Mouse (Mus musculus): Measurements from ENCODE around the gene Vta1. TPM values are rescaled to one million over a fixed set of nuclear protein-coding genes. Genes with fewer than 3 reads are reported as not detected.
A peak's percentile ranks its signal among the peaks of the same experiment; 100 is the strongest.

Gene Vta1
- polyA plus RNA-seq (2012; ENCODE audit: insufficient read depth, insufficient read length, missing spikeins) = 54.2 and 57.3 TPM in 2 replicates

DNA sequence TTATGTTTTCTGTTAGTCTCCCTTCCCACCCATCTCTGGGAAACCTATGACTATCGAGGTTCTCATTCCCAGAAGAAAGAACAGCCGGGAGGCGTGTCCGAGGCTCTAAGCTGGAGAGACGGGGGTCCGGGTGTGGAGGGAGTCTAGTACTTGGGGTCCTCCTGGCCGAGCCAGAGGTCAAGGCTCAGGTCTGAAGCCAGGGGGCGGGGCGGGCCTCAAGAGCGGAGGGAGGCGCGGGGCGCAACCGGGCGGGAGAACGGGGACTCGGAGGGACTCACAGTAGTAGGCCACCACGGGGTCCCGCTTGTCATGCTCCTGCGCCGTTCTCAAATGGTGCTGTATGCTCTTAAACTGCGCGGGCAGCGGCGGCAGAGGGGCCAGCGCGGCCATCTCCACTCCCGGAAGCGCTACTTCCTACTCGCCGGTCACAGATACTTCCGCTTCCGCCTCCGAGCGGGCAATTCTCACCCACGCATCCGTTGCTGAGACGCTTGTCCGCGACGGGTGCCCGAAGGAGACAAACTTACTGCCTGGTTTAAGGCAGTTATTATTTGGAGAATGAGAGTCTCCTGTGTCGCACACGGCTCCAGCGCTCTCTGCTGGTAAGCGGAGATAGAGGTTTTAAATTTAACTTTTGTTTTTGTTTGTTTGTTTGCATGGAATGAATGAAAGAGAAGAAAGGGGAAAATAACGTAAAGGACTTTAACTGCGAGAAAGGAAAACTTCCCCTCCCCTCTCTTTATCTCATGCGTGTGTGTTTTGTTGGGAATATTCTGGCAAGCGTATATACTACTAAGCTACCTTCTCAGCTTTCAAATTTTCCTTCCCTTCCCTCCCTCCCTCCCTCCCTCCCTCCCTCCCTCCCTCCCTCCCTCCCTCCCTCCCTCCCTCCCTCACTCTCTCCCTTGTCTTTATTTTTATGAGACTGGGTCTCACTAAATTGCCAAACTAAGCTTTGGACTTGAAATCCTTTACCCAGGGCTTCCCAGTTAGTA is at the start of gene Vta1, which contains the start of gene Nmbr:
Gene Vta1, minus strand, starts transcription at position 489 of the 995 bp plus-strand sequence.
Gene Nmbr, plus strand, starts transcription at position 520 of the 995 bp plus-strand sequence.
- TF ChIP-seq CTCF (IDR thresholded peaks at IDR 0.05; ENCODE audit: low read depth, low read length) (peak; percentile 86), POLR2A (IDR thresholded peaks at IDR 0.05; ENCODE audit: borderline replicate concordance, low read depth, low read length) (no peak)
- Histone ChIP-seq H3K27ac (ENCODE audit: insufficient read depth, low read depth, low read length) (peak within 1 kb of the TSS; percentile 42), H3K4me1 (ENCODE audit: control insufficient read depth, insufficient read depth, low read length) (peaks cover 10% of the 10 kb centered on the region), H3K4me3 (ENCODE audit: insufficient read depth, low read length) (peak within 1 kb of the TSS; percentile 98)

- no peak for TF ChIP-seq POLR2A (IDR thresholded peaks at IDR 0.05; ENCODE audit: borderline replicate concordance, low read depth, low read length)
- no peak for TF ChIP-seq CTCF (IDR thresholded peaks at IDR 0.05; ENCODE audit: low read depth, low read length)
- H3K27ac ChIP-seq (ENCODE audit: insufficient read depth, low read depth, low read length) = no peak overlapping the region
- H3K4me3 ChIP-seq (ENCODE audit: insufficient read depth, low read length) = no peak overlapping the region
- no peaks in the 10 kb centered on the region for H3K4me1 ChIP-seq (ENCODE audit: control insufficient read depth, insufficient read depth, low read length)
These were observed 28.9 kb upstream of the Vta1 start for GRCm38 (mm10) chr10:14734285-14734684.

GRCm38 (mm10) chr10:14725671-14726070 is 20.3 kb upstream of the Vta1 start:
- no peak overlapping the region for H3K4me3 ChIP-seq (ENCODE audit: insufficient read depth, low read length)
- no peak overlapping the region for H3K27ac ChIP-seq (ENCODE audit: insufficient read depth, low read depth, low read length)
- no peaks in the 10 kb centered on the region for H3K4me1 ChIP-seq (ENCODE audit: control insufficient read depth, insufficient read depth, low read length)
- TF ChIP-seq CTCF (IDR thresholded peaks at IDR 0.05; ENCODE audit: low read depth, low read length) = no peak
- TF ChIP-seq POLR2A (IDR thresholded peaks at IDR 0.05; ENCODE audit: borderline replicate concordance, low read depth, low read length) = no peak

GRCm38 (mm10) chr10:14718114-14718513 is 12.8 kb upstream of the Vta1 start, which contains the start of gene Gje1:
Gje1 (minus strand) TSS chr10:14718214.
- Histone ChIP-seq H3K4me3 (ENCODE audit: insufficient read depth, low read length) (no peak within 1 kb of the TSS), H3K4me1 (ENCODE audit: control insufficient read depth, insufficient read depth, low read length) (no peaks in the 10 kb centered on the region), H3K27ac (ENCODE audit: insufficient read depth, low read depth, low read length) (no peak within 1 kb of the TSS)
- TF ChIP-seq CTCF (IDR thresholded peaks at IDR 0.05; ENCODE audit: low read depth, low read length) (no peak), POLR2A (IDR thresholded peaks at IDR 0.05; ENCODE audit: borderline replicate concordance, low read depth, low read length) (no peak)

GRCm38 (mm10) chr10:14703830-14704420 is 1.4 kb downstream of the Vta1 start:
- TF ChIP-seq POLR2A (IDR thresholded peaks at IDR 0.05; ENCODE audit: borderline replicate concordance, low read depth, low read length) (no peak), CTCF (IDR thresholded peaks at IDR 0.05; ENCODE audit: low read depth, low read length) (no peak)
- Histone ChIP-seq H3K4me3 (ENCODE audit: insufficient read depth, low read length) (peak overlapping the region; percentile 98), H3K4me1 (ENCODE audit: control insufficient read depth, insufficient read depth, low read length) (peaks cover 10% of the 10 kb centered on the region), H3K27ac (ENCODE audit: insufficient read depth, low read depth, low read length) (no peak overlapping the region)

GRCm38 (mm10) chr10:14703239-14703638 is 2.1 kb downstream of the Vta1 start:
- no peak for TF ChIP-seq CTCF (IDR thresholded peaks at IDR 0.05; ENCODE audit: low read depth, low read length)
- peaks cover 10% of the 10 kb centered on the region for H3K4me1 ChIP-seq (ENCODE audit: control insufficient read depth, insufficient read depth, low read length)
- H3K27ac ChIP-seq (ENCODE audit: insufficient read depth, low read depth, low read length) = no peak overlapping the region
- H3K4me3 ChIP-seq (ENCODE audit: insufficient read depth, low read length) = no peak overlapping the region

- no peak for TF ChIP-seq POLR2A (IDR thresholded peaks at IDR 0.05; ENCODE audit: borderline replicate concordance, low read depth, low read length)
- no peak for TF ChIP-seq CTCF (IDR thresholded peaks at IDR 0.05; ENCODE audit: low read depth, low read length)
- Histone ChIP-seq H3K27ac (ENCODE audit: insufficient read depth, low read depth, low read length) (no peak overlapping the region), H3K4me3 (ENCODE audit: insufficient read depth, low read length) (no peak overlapping the region), H3K4me1 (ENCODE audit: control insufficient read depth, insufficient read depth, low read length) (no peaks in the 10 kb centered on the region; the same call in 1 of the 2 replicates)
These were observed 15.0 kb downstream of the Vta1 start for GRCm38 (mm10) chr10:14690349-14690748.

DNA sequence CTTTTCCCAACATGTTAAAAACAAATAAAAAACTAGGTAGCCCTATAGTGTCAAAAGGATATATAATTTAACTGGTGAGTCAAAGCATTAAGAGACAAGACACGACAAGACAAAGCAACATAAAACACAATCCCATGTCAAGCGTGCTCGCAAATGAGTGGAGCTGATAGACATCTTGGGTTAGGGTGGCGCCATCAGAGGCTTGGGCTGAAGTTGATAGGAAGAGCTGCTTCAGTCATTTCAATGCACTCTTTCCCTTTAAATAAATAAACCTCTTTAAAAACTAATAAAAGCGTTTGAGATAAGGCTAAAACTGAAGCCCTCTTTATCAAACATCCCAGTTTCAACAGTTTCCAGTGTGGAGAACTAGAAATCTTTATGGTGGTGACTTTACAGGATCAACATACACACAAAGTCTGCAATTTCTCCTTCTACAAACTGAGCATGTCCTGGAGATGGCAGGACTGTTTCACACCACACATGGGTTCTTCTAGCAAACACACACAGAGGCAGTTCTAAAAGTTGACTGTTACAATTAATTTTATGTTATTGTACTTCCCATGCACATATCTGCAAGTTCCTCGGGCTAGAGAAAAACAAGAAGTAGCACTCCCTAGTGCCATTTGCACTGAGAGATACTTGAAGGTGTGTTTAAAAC is 16.4 kb downstream of the Vta1 start:
- TF ChIP-seq POLR2A (IDR thresholded peaks at IDR 0.05; ENCODE audit: borderline replicate concordance, low read depth, low read length) (no peak), CTCF (IDR thresholded peaks at IDR 0.05; ENCODE audit: low read depth, low read length) (no peak)
- no peaks in the 10 kb centered on the region; the same call in 1 of the 2 replicates for H3K4me1 ChIP-seq (ENCODE audit: control insufficient read depth, insufficient read depth, low read length)
- H3K27ac ChIP-seq (ENCODE audit: insufficient read depth, low read depth, low read length) = no peak overlapping the region
- no peak overlapping the region for H3K4me3 ChIP-seq (ENCODE audit: insufficient read depth, low read length)

DNA sequence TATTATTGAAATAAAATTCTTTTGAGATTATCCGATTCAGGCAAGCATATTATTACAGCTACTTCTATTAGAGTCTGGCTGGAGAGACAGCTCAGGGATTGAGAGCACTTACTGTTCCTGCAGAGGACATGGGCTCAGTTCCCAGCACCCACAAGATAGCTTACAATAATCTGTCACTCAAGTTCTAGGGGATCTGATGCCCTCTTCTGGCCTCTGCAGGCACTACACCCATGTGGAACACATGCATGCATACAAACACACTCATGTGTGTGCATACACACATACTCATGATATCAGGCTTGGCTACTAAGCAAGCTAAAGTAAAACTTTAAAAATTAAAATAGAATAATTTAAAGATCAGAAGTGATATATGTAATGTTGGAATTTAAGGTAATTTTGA is 19.7 kb downstream of the Vta1 start:
- H3K4me1 ChIP-seq (ENCODE audit: control insufficient read depth, insufficient read depth, low read length) = no peaks in the 10 kb centered on the region; the same call in 1 of the 2 replicates
- no peak overlapping the region for H3K27ac ChIP-seq (ENCODE audit: insufficient read depth, low read depth, low read length)
- no peak overlapping the region for H3K4me3 ChIP-seq (ENCODE audit: insufficient read depth, low read length)
- no peak for TF ChIP-seq POLR2A (IDR thresholded peaks at IDR 0.05; ENCODE audit: borderline replicate concordance, low read depth, low read length)
- no peak for TF ChIP-seq CTCF (IDR thresholded peaks at IDR 0.05; ENCODE audit: low read depth, low read length)
